Mouse (Mus musculus) right cerebral cortex, postnatal 25 days (tissue): ENCODE measurements around the gene Fyb.

ENCODE experiments used
- DNase-seq: peaks from one replicate; pipeline ENCODE4 v3.0.0; 2022

Fyb gene

DNA sequence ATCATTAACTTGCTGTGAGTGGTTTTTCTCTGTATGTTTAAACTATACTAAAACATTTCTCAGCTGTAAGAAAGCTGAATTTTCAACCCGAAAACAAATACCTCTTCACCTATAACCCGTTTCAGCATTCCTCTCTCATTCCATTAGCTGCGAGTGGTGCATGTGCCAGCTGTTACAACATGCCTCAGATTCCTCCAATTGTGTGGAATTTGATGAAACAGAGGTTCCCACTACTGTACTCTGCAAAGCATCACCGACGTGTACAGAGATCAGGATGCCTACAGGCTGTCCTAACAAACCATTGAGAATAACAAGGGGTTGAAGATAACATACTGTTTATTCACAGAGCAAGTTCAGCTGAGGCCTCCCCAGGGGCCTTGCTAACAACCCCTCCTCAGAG, 143.4 kb downstream of the Fyb start:
- DNase-seq, result no peak

DNA sequence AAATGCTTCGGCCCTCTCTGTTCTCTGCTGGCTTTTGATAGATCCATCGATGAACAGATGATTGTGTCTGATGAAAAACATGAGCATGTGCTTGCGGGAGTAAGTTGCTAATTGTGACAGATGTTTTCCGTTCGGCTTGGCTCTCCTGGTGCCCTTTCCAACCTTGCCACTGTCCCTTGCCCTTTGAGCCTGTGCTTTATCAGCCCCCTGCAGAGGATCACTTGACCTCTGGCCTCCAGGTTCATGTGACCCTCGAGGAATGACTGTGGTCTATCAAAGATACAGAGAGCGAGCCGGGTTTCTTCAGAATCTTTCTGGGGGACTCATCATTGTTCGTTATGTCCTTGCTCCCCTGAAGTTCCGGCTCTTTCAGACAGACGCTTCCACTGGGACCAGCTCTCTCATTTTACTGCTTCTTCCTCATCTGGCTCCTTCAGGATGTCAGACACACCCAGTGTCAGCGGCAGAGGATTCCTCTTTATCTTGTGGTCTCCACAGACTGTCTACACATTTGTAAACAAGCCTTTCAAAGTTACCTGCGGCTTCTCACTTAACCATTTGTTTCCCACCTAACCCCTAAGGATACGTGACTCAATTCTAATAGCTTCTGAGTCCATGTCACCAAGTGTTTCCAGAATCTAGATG, 146.3 kb downstream of the Fyb start:
- DNase-seq, result no peak

DNA sequence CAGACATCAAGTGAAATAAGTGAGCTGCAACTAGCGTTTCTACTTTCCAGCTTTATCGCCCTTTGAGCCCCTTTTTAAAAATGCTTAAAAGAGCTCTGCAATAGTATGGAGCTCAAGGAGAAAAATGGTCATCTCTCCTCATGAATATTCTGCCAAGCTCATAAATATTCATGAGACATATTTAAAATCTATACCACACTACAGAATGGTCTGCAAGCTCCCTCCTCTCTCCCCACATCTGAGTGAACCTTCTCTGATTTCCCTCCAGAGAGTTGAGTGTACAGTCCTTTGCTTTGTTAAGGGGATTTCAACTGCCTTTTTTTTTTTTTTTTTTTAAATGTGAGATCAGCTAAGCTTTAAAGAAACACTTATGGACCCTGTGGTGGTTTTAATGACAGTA, 155.8 kb downstream of the Fyb start:
- no peak for DNase-seq

DNA sequence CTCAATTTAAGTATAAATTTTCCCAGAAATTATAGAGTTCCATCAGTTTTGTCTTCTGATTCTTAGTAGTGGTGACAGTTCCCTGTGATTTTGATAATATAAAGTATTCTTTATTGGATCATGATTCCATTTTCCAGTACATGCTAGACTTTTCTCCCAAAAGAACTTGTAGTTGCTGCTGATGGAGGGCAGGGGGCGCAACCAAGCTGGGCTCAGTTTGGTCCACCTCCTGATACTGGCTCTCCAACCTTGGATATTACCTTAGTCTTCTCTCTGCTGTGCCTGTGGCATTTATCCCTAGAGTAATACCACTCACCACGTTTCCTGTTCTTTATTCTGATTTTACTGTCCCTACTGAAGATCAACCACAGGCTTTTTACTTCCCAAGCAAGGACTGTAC, 179.5 kb downstream of the Fyb start:
- no peak for DNase-seq

DNA sequence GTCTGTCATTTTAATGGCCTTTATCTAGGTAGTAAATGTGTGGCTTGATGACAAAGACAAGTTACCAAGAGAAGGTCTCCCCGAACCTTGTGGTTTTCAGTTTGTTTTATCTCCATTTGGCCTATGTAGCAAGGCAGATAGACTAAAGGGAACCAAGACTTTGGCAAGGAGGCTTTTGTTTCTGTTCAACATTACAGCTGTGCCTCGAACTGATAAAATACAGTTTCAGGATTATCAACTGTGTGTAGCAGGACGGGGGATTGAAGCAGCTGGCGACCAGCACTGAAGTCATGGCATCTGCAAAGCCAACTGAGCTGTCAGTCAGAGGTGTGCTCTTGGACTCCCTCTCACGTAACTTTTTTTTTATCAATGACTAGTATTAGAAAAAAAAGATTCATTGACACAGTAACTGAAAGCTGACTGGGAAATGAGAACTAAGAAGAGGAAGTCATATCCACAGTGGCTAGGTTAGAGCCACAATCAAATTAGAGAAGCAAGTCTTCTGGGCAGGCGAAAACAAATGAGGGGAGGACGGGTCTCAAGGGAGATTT, 182.8 kb downstream of the Fyb start:
- no peak for DNase-seq

DNA sequence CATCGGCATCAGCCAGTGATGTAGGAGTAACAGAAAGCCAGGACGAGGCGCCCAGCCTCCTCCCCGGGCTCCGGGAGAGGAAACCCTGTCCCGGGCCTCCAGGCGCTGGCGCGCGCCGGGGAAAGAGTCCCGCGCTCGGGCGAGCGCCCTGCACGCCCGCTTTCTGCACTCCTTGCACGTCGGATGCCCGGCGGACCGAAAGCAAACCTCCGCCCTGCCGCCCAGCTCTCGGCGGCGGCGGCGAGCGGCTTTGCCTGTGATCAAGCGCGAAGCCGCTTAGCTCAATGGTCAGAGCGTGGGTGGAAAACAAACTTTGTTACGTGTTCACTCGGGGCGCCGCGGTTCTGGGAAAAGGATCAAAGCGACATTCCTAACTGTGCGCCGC, 184.9 kb downstream of the Fyb start:
- peak; percentile 69 for DNase-seq

DNA sequence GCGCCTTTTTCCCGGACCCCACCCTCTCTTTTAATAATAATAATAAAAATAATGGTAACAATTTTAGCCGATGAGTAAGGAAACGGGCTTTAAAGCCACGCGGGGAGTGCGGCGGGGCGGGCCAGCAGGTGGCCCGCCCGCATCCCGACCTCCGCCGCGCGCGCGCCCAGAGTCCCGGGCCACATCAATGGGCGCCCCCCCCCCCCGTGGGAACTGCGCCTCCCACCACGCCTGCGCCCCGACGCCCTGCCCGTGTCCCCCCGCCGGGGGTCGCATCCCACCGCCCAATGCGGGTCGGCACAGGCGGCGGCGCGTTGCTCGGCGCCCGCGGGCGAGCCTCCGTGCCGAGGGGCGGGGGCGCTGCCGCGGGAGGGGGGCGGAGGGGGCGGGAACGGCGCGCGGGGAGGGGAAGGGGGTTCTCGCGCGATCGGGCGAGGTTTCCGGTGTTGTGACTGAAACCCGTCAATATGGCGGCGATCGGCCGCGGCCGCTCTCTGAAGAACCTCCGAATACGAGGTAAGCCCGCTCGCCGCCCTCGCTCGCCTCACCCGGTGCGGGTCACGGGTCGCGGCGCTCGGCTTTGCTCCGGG, 185.4 kb downstream of the Fyb start, which contains the start of gene Rictor:
Gene Rictor (plus strand): TSS at position 444 of the 590 bp plus-strand sequence.
- DNase-seq, result peak; percentile 78

- peak; percentile 55 for DNase-seq
Measured at GRCm38 (mm10) chr15:6708526-6709441, 186.1 kb downstream of the Fyb start.

DNA sequence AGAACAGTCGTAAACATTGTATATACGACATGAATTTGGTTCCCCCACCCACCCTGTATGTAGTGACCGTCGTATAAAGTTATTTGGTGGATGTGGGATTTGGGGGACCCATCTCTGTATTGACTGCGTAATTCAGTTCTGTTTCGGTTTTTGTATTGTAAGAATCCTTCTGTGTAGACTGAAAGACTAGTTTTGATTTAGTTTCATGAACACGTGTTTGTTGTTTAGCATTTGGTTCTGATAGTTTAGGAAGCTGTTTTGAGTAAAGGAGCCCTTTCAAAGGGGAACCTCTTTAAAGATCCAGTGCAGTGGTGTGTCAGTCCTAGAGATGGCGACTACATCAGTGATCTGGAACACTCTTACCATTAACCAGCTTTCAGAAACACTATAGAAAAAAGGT, 187.0 kb downstream of the Fyb start:
- DNase-seq, result no peak

- DNase-seq, result no peak
Measured at GRCm38 (mm10) chr15:6710341-6710740, 187.7 kb downstream of the Fyb start.

- no peak for DNase-seq
Measured at GRCm38 (mm10) chr15:6711226-6711625, 188.6 kb downstream of the Fyb start.
